Mouse (Mus musculus) CH12.LX (cell line): ENCODE data around the gene Tbc1d2b. TPM values are rescaled to one million over a fixed set of nuclear protein-coding genes. Genes with fewer than 3 reads are reported as not detected.

ENCODE experiments used
- DNase-seq: peaks from one replicate; pipeline ENCODE4 v3.0.0-alpha.2; 2013; ENCODE audit errors: extremely low read depth
- H3K27ac ChIP-seq: 2 replicates; pipeline ENCODE4 v1.5.1; 2012; ENCODE audit warnings: low read depth, mild to moderate bottlenecking, control low read depth, moderate library complexity; ENCODE audit not compliant: insufficient read depth
- H3K27me3 ChIP-seq: replicated peaks from 2 replicates; pipeline ENCODE3; 2012; ENCODE audit warnings: inconsistent platforms
- H3K36me3 ChIP-seq, 2 experiments: replicated peaks in 1 of 2; 2 replicates each; pipeline versions ENCODE3 to v1.6.1; 2012; ENCODE audit warnings: inconsistent platforms in 1 of 2, low read length in 1 of 2, mild to moderate bottlenecking in 1 of 2, mixed read lengths in 1 of 2, moderate library complexity in 1 of 2; ENCODE audit not compliant: control insufficient read depth in 1 of 2, insufficient read depth in 1 of 2
- H3K4me1 ChIP-seq, 2 experiments: 2 replicates each; pipeline ENCODE4 v1.6.1; 2012; ENCODE audit warnings: inconsistent platforms in 1 of 2, moderate library complexity in 1 of 2; ENCODE audit not compliant: insufficient read depth in 2 of 2, control insufficient read depth in 1 of 2
- H3K4me2 ChIP-seq: 2 replicates; pipeline ENCODE4 v1.6.1; 2012; ENCODE audit warnings: low read depth, mild to moderate bottlenecking, control low read depth; ENCODE audit not compliant: poor library complexity, insufficient read depth, severe bottlenecking
- H3K4me3 ChIP-seq, 3 experiments: fragments of 150-350 bp in 1 of 3; sonication (generic) in 1 of 3; replicated peaks in 1 of 3; 2 replicates each; pipeline versions ENCODE3 to v1.5.1; 2011 to 2012; ENCODE audit warnings: low read depth in 2 of 3, low read length in 2 of 3, mild to moderate bottlenecking in 2 of 3, moderate library complexity in 2 of 3, control low read depth in 1 of 3, improper control_type of control experiment in 1 of 3, inconsistent platforms in 1 of 3, mixed read lengths in 1 of 3; ENCODE audit not compliant: poor library complexity in 1 of 3
- H3K79me2 ChIP-seq: replicated peaks from 2 replicates; pipeline ENCODE4 v1.6.1; 2012; ENCODE audit warnings: mild to moderate bottlenecking, moderate library complexity; ENCODE audit not compliant: control insufficient read depth, poor library complexity, insufficient read depth, severe bottlenecking; ENCODE audit errors: extremely low read depth
- H3K9ac ChIP-seq: 2 replicates; pipeline ENCODE4 v1.6.1; 2012; ENCODE audit warnings: low read depth, mild to moderate bottlenecking, control low read depth, moderate library complexity; ENCODE audit not compliant: insufficient read depth
- H3K9me3 ChIP-seq: replicated peaks from 2 replicates; pipeline ENCODE3; 2012; ENCODE audit warnings: low read length, inconsistent platforms, mixed read lengths
- CHD1 ChIP-seq: IDR thresholded peaks from 2 replicates; pipeline ENCODE4 v1.6.1; 2012; ENCODE audit warnings: low read depth, low read length, improper control_type of control experiment, inconsistent platforms
- CTCF ChIP-seq, 2 experiments: IDR thresholded peaks in 1 of 2; conservative IDR thresholded peaks in 1 of 2; 2 replicates each; pipeline ENCODE4 v1.5.1; 2011 to 2012; ENCODE audit warnings: low read depth in 2 of 2, low read length in 2 of 2, improper control_type of control experiment in 1 of 2, inconsistent platforms in 1 of 2, mild to moderate bottlenecking in 1 of 2, moderate library complexity in 1 of 2
- ETS1 ChIP-seq: conservative IDR thresholded peaks from 2 replicates; pipeline ENCODE4 v1.6.1; 2012; ENCODE audit warnings: low read depth, mild to moderate bottlenecking, inconsistent platforms, low read length, improper control_type of control experiment, moderate library complexity
- GABPA ChIP-seq: IDR thresholded peaks from 2 replicates; pipeline ENCODE4 v1.6.1; 2012; ENCODE audit warnings: low read depth, low read length, improper control_type of control experiment, inconsistent platforms; ENCODE audit not compliant: insufficient replicate concordance
- HCFC1 ChIP-seq: IDR thresholded peaks from 2 replicates; pipeline ENCODE4 v1.6.1; 2012; ENCODE audit warnings: low read depth, mild to moderate bottlenecking, inconsistent platforms, low read length, improper control_type of control experiment
- IRF4 ChIP-seq: IDR thresholded peaks from 2 replicates; pipeline ENCODE4 v1.6.1; 2014; ENCODE audit warnings: low read depth, mild to moderate bottlenecking, inconsistent platforms, low read length, improper control_type of control experiment
- JUND ChIP-seq: conservative IDR thresholded peaks from 2 replicates; pipeline ENCODE4 v1.6.1; 2011; ENCODE audit warnings: low read depth, low read length, improper control_type of control experiment
- KAT2A ChIP-seq: IDR thresholded peaks from 2 replicates; pipeline ENCODE4 v1.6.1; 2012; ENCODE audit warnings: low read length, improper control_type of control experiment, inconsistent platforms; ENCODE audit not compliant: insufficient replicate concordance
- MAFK ChIP-seq: IDR thresholded peaks from 2 replicates; pipeline ENCODE4 v1.6.1; 2011; ENCODE audit warnings: low read length, improper control_type of control experiment; ENCODE audit not compliant: insufficient replicate concordance
- MAZ ChIP-seq: IDR thresholded peaks from 2 replicates; pipeline ENCODE4 v1.6.1; 2012; ENCODE audit warnings: low read depth, mild to moderate bottlenecking, inconsistent platforms, low read length, improper control_type of control experiment, moderate library complexity
- MEF2A ChIP-seq: IDR thresholded peaks from 2 replicates; pipeline ENCODE4 v1.6.1; 2014; ENCODE audit warnings: low read depth, mild to moderate bottlenecking, inconsistent platforms, low read length, improper control_type of control experiment, borderline replicate concordance
- MXI1 ChIP-seq: IDR thresholded peaks from 2 replicates; pipeline ENCODE4 v1.6.1; 2011; ENCODE audit warnings: mild to moderate bottlenecking, low read depth, low read length, improper control_type of control experiment
- POLR2A ChIP-seq: IDR thresholded peaks from 2 replicates; pipeline ENCODE4 v1.6.1; 2011; ENCODE audit warnings: low read depth, mild to moderate bottlenecking, improper control_type of control experiment, low read length
- RAD21 ChIP-seq: IDR thresholded peaks from 2 replicates; pipeline ENCODE4 v1.6.1; 2011; ENCODE audit warnings: low read depth, mild to moderate bottlenecking, low read length, improper control_type of control experiment, moderate library complexity
- RCOR1 ChIP-seq: conservative IDR thresholded peaks from 2 replicates; pipeline ENCODE4 v1.6.1; 2012; ENCODE audit warnings: low read depth, mild to moderate bottlenecking, inconsistent platforms, low read length, improper control_type of control experiment
- SIN3A ChIP-seq: IDR thresholded peaks from 2 replicates; pipeline ENCODE4 v1.6.1; 2012; ENCODE audit warnings: low read length, improper control_type of control experiment, inconsistent platforms
- SMC3 ChIP-seq: IDR thresholded peaks from 2 replicates; pipeline ENCODE4 v1.6.1; 2011; ENCODE audit warnings: low read depth, low read length, improper control_type of control experiment
- TBP ChIP-seq: conservative IDR thresholded peaks from 2 replicates; pipeline ENCODE4 v1.6.1; 2011; ENCODE audit warnings: low read depth, low read length, improper control_type of control experiment
- UBTF ChIP-seq: IDR thresholded peaks from 2 replicates; pipeline ENCODE4 v1.6.1; 2012; ENCODE audit warnings: low read depth, mild to moderate bottlenecking, inconsistent platforms, low read length, improper control_type of control experiment, moderate library complexity
- USF1 ChIP-seq: IDR thresholded peaks from 2 replicates; pipeline ENCODE4 v1.6.1; 2014; ENCODE audit warnings: low read depth, mild to moderate bottlenecking, inconsistent platforms, low read length, improper control_type of control experiment
- ZC3H11A ChIP-seq: IDR thresholded peaks from 2 replicates; pipeline ENCODE4 v1.6.1; 2012; ENCODE audit warnings: low read depth, mild to moderate bottlenecking, inconsistent platforms, low read length, improper control_type of control experiment
- dilution Hi-C: fragments of 300-500 bp; cut with MboI; formaldehyde crosslinking; loops from 2 replicates; pipeline ENCODE4 v1.14.3; 2020; ENCODE audit warnings: low sequenced_read_pairs; ENCODE audit not compliant: extremely low pct_unique_long_range_greater_than_20kb, extremely low pct_ligation_motif_present
- in situ Hi-C: fragments of 300-500 bp; cut with MboI; formaldehyde crosslinking; loops from 3 replicates; pipeline ENCODE4 v1.14.3; 2019; ENCODE audit warnings: low sequenced_read_pairs, low pct_ligation_motif_present, low pct_unique_long_range_greater_than_20kb, mixed read lengths
- polyA plus RNA-seq: library from polyadenylated mRNA; unstranded; fragments of >175 nt; gene quantifications from 2 replicates; pipeline ENCODE4 v1.2.1, GENCODE M21; 2012; ENCODE audit warnings: low read depth; ENCODE audit not compliant: insufficient read length
- total RNA-seq, 2 experiments: library from RNA; depleted of rRNA; stranded (reverse); fragments of 300-350 nt in 1 of 2; fragments of >200 nt in 1 of 2; gene quantifications; 2 replicates each; pipeline ENCODE4 v1.2.3; 2012 to 2014

Gene Tbc1d2b
- total and polyA plus RNA-seq, 3 experiments = 0.60 to 1.3 (median 0.76) TPM

DNA sequence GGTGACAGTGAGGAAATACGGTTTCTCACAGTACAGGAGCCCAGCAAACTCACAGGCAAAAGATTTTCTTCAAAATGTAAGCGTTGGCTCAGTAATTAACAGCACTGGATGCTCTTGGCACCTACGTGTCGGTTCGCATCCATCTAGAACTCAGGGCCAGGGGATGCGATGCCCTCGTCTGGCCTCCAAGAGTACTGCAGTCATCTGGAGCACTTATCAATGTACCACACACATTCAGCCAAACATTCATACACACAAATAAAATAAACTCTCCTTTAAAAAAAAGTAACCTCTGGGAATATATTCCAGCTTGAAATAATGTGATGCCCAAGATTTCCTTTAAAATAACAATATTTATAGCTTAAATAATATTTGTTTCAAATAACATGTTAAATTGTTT is 29.0 kb downstream of the Tbc1d2b start:
- H3K4me3 ChIP-seq = no peak overlapping the region
- no peak overlapping the region for H3K9ac ChIP-seq
- DNase-seq = peak; percentile 42
- H3K27me3 ChIP-seq = no peaks in the 10 kb centered on the region
- H3K4me1 ChIP-seq = peaks cover 2 to 10% of the 10 kb centered on the region in 2 experiments; a peak in 3 of 4 replicates
- H3K36me3 ChIP-seq = no peaks in the 10 kb centered on the region
- in situ Hi-C loops (no loop called here), dilution Hi-C loops (no loop called here)
- H3K79me2 ChIP-seq = no peaks in the 10 kb centered on the region
- no peaks in the 10 kb centered on the region for H3K9me3 ChIP-seq
- no peak overlapping the region for H3K27ac ChIP-seq
- no peak for TF ChIP-seq SIN3A
- no peak for TF ChIP-seq GABPA
- TF ChIP-seq SMC3 = peak; percentile 69
- no peak for TF ChIP-seq USF1
- TF ChIP-seq CTCF (conservative IDR thresholded peaks at IDR 0.05 in 1 of 2, IDR thresholded peaks at IDR 0.05 in 1 of 2; ENCODE audit: low read depth in 2 of 2, low read length in 2 of 2) = peak; percentile 50 to 67; a peak in 3 of 4 replicates
- no peak for TF ChIP-seq IRF4
- TF ChIP-seq MXI1 = no peak
- TF ChIP-seq RAD21 = peak; percentile 50
- TF ChIP-seq TBP = no peak
- no peak for TF ChIP-seq ETS1
- no peak for TF ChIP-seq MAZ
- no peak overlapping the region for H3K4me2 ChIP-seq

GRCm38 (mm10) chr9:90241041-90241440 is 29.6 kb downstream of the Tbc1d2b start:
- Histone ChIP-seq H3K4me3 (no peak overlapping the region), H3K4me1 (peaks cover 2 to 6% of the 10 kb centered on the region in 2 experiments; a peak in 3 of 4 replicates), H3K27ac (no peak overlapping the region), H3K9me3 (no peaks in the 10 kb centered on the region), H3K9ac (no peak overlapping the region), H3K4me2 (no peak overlapping the region), H3K27me3 (no peaks in the 10 kb centered on the region), H3K79me2 (no peaks in the 10 kb centered on the region), H3K36me3 (no peaks in the 10 kb centered on the region)
- in situ Hi-C loops = no loop called here
- TF ChIP-seq CHD1 (no peak), ETS1 (no peak), HCFC1 (no peak), RCOR1 (no peak), MEF2A (no peak), KAT2A (no peak), POLR2A (no peak), JUND (no peak), CTCF (conservative IDR thresholded peaks at IDR 0.05 in 1 of 2, IDR thresholded peaks at IDR 0.05 in 1 of 2; ENCODE audit: low read depth in 2 of 2, low read length in 2 of 2) (no peak), ZC3H11A (no peak), UBTF (no peak), MAFK (no peak)
- no peak for DNase-seq
- dilution Hi-C loops = no loop called here
